Mouse (Mus musculus) right cerebral cortex, postnatal 14 days (tissue): ENCODE data around the gene Ces4a.
A peak's percentile ranks its signal among the peaks of the same experiment; 100 is the strongest.
"Not testable (repeated sequence)": the region's sequence is repeated elsewhere in the genome, so short reads cannot be mapped to it uniquely, and the experiment has no call there.

ENCODE experiments used
- DNase-seq: peaks from one replicate; pipeline ENCODE4 v3.0.0; 2022

Gene Ces4a

DNA sequence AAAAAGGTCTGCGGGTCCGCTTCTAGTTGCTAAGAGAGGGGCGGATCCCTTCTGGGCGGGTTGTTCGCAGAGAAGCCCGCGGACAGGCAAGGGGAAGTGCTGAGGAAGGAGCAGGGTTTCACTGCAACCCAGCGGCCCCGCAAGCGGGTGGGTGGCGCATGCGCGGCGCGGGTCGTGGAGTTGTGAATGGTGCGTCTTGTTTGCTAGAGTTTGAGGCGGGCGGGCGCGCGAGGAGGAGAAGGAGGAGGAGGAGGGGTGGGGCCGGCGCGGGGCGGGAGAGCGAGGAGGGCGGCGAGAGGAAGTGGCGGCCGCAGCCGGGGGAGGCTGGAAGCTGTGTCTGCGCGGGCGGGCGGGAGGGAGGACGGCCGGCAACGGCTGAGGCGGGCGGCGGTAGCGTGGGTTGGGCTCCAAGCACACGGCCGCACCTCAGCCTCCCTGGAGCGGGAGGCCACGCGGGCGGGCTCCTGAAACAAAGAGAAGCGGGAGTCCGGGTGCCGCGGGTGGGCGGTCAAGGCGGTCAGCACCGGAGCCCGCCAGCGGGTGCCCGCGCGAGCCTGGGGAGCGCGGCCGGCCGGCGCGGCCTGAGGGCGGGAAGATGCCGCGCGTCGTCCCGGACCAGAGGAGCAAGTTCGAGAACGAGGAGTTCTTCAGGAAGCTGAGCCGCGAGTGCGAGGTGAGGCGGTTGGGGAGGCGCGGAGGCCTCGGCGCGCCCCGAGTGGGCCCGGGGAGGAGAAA is 38.9 kb downstream of the Ces4a start, which contains the start of gene Cbfb:
Gene Cbfb, plus strand, starts transcription at position 294 of the 735 bp plus-strand sequence.
- DNase-seq = peak; percentile 93

DNA sequence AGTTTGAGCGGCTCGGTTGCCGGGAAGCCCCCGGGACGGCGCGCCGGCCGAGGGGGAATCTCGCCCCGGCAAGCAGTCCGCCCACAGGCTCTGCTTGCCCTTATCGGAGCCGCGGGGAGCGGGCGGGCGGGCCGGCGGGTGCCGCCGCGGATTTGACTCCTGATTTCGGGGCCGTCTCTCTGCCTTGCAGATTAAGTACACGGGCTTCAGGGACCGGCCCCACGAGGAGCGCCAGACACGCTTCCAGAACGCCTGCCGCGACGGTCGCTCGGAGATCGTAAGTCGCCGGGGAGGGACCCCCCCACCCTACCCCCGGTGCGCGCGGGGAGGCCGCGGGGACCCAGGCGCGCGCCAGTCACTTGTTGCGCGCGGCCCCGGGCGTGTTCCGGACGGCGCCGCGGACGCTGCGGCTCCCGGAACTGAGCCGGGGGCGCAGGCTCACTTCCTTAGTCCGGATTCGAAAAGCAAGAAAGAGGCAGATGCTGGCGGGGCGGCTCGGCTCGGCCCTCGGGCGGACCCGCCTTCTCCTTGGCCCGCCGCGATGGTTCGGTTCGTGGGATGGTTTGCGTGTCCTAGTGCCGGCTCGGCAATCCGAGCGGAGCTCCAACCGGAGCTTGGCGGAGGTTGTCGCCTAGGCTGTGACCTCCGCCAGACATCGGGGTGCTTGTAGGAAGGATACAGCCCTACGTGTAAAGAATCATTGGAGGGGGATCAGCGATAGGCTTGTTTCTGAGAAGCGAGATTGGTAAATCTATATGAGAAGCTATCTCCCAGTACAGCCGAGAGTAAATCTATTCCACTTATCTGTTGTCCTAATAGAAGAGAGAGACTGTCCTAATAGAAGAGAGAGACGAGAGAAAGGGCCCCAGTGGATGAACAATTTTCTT is 39.8 kb downstream of the Ces4a start:
- DNase-seq = peak; percentile 49

DNA sequence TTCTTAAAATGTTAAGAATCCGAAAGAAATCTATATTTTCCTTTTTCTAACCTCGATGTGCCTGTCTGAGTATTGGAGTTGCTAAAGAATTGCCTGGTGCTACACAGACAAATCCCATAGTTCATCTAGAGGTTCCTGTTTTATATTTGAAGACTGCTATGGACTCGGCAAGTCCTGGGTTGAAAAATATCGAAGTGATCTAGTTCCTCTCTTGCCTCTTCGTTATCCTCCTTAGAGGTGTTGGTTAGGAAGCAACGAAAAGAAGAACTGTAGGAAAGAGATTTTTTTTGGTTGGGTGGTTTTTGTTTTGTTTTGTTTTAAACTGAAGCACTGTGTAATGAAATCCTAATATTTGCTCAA is 40.4 kb downstream of the Ces4a start:
- no peak for DNase-seq

DNA sequence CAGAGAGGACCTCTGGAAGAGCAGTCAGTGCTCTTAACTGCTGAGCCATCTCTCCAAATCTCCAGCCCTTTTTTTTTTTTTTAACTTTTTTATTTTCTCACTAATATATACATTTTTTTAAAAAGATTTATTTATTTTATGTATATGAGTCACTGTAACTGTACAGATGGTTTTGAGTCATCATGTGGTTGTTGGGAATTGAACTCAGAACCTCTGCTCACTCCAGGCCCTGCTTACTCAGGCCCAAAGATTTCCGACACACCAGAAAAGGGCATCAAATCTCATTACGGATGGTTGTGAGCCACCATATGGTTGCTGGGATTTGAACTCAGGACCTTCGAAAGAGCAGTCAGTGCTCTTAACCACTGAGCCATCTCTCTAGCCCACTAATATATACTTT is 43.7 kb downstream of the Ces4a start:
- DNase-seq = not testable (repeated sequence)

DNA sequence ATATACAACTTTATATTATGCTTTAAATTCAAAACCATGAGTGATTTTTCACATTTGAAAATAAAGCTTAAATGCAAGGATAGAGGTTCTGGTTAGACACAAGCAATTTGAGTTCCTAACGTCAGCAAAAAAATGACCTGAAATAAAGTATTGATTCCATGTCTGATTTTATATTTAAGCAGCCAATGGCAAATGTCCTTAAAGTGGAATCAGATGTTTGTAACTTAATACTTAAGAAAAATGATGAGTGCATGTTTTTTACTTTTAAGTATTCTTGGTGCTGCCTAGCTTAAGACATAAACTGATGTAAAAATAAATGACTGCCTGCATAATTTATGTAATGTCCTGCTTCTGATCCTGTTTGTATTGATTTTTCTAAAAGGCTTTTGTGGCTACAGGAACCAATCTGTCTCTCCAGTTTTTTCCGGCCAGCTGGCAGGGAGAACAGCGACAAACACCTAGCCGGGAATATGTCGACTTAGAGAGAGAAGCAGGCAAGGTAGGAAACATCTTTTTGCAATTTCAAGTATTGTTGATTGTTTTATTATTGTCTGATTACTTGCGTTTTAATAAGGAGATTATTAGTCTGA is 46.7 kb downstream of the Ces4a start:
- DNase-seq = no peak

DNA sequence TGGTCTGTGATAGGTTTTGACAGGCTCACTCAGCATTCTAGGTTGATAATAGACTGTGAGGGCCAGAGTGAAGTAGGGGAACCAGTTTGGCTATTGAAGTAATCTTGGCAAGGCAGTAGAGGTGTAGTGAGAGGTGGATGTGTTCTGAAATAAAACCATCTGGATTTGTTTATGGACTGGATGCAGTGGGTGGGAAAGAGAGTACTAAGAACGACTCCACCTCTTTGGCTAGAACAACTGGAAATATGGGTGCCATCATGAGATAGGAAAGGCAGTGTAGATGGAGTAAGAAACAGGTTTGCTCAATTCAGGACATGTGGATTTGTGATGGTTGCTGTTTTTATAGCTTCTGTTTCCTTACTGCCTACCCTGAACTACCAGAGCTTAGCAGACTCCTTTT is 50.6 kb downstream of the Ces4a start:
- DNase-seq = no peak

DNA sequence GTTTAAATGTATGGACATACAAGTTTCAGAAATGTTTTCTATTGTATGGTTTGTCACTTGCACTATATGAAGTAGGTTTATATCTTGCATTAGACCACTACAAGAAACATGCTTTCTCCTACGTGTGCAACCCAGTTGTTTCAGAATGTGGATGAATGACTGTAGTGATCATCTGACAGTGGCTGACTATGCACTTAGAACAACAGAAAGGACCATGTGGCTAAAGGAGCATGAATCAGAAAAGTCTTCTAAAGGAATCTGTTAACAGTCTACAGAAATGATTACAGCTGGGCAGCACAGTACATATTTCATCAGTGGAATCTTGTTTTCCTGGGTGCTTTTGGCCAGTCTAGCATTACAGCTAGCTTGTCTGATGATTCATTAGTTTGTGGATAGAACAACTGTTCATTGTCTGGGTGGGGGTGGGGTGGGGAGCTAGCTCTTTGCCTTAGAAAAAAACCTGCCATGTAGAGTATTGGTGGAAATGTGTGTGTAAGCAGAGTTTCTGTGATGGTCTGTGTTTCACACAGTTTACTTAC is 54.9 kb downstream of the Ces4a start:
- no peak for DNase-seq

DNA sequence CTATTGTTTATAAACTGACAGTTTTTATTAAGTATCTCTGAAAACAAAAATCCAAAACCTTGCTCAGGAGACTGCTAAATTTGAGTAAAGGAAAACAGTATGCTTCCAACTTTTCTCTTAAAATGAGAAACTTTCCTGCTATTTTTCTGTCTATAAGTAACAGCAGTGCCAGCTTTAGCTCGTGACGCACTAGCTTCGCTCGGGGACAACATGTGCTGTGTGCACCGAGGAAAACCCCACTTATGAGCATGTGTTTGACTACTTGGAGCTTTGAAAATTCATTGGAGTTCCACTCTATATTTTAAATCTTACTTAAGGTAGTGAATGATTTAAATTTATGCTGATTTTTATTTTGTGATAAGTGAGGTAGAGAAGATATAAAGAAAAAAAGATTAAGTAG is 60.6 kb downstream of the Ces4a start:
- DNase-seq = no peak
